Mouse (Mus musculus) spleen, adult 2 months (tissue): Measurements from ENCODE around the gene Esf1.

Source experiments
- CTCF ChIP-seq: fragments of 200-500 bp; IDR thresholded peaks from 2 replicates; pipeline ENCODE4 v1.5.1; 2011; ENCODE audit warnings: mild to moderate bottlenecking, inconsistent platforms; ENCODE audit not compliant: insufficient read depth, insufficient read length, insufficient replicate concordance; ENCODE audit errors: extremely low read depth
- POLR2A ChIP-seq: fragments of 200-500 bp; IDR thresholded peaks from 2 replicates; pipeline ENCODE4 v1.6.1; 2011; ENCODE audit warnings: low read depth, low read length, inconsistent platforms

- TF ChIP-seq CTCF: no peak
- TF ChIP-seq POLR2A: no peak
Measured at GRCm38 (mm10) chr2:140215415-140215814, 45.1 kb upstream of the Esf1 start.
